Mouse (Mus musculus) liver, embryonic 14.5 days (tissue): Measurements from ENCODE around the gene Sgpl1.

Experiments used
- CTCF ChIP-seq: IDR thresholded peaks from 2 replicates; pipeline ENCODE4 v1.5.1; 2016; ENCODE audit warnings: antibody characterized with exemption, low read depth, control low read depth
- EP300 ChIP-seq: IDR thresholded peaks from 2 replicates; pipeline ENCODE4 v1.6.1; 2016; ENCODE audit warnings: antibody characterized with exemption, low read depth

- TF ChIP-seq EP300 (no peak), CTCF (no peak)
These were observed 39.5 kb upstream of the Sgpl1 start for GRCm38 (mm10) chr10:61187001-61187400.
